Mouse (Mus musculus): ENCODE measurements at regions not wholly inside any gene's neighbourhood (a gene's known extent, or its start where the extent isn't known, plus 50 kb on each side); places are given as distances from the start of the nearest gene placed in this dataset.

GRCm38 (mm10) chr10:108111398-108111797 lies 50.6 kb upstream of the Ppp1r12a start:
- no peak for TF ChIP-seq CTCF (IDR thresholded peaks at IDR 0.05; ENCODE audit: low read depth, low read length)
- no peak for TF ChIP-seq POLR2A (IDR thresholded peaks at IDR 0.05; ENCODE audit: extremely low read depth, insufficient read depth, low read length)

Data from liver, adult 2 months (tissue).